Mouse (Mus musculus): ENCODE results near the gene March6. TPM values are rescaled to one million over a fixed set of nuclear protein-coding genes. Genes with fewer than 3 reads are reported as not detected.

March6 gene
- polyA plus RNA-seq, 1 experiment from 2014 or later, result 40.5 TPM

GRCm38 (mm10) chr15:31567431-31567830, 36.6 kb upstream of the March6 start:
- no peak overlapping the region for H3K4me2 ChIP-seq (ENCODE audit: low read depth, severe bottlenecking)
- no peak overlapping the region for H3K9ac ChIP-seq (ENCODE audit: low read length)
- 70% methylated on average over 7 of the region's 7 CpGs for WGBS
- DNase-seq (ENCODE audit: low spot score) (no peak), ATAC-seq (ENCODE audit: insufficient number of reproducible peaks, low FRiP score, low TSS enrichment, low read depth) (no peak)
- no peak overlapping the region for H3K27ac ChIP-seq (replicated peaks; ENCODE audit: low read depth, low read length)
- H3K4me1 ChIP-seq (ENCODE audit: control insufficient read depth, insufficient read depth, low read length), result no peaks in the 10 kb centered on the region
- no peak overlapping the region for H3K4me3 ChIP-seq (ENCODE audit: low read depth, low read length)
- no peaks in the 10 kb centered on the region for H3K27me3 ChIP-seq (ENCODE audit: control insufficient read depth, insufficient read depth, low read length)
- H3K36me3 ChIP-seq (ENCODE audit: control insufficient read depth, insufficient read depth, low read length), result no peaks in the 10 kb centered on the region
- H3K9me3 ChIP-seq (ENCODE audit: control insufficient read depth, low read length), result no peaks in the 10 kb centered on the region

- no peaks in the 10 kb centered on the region for H3K27me3 ChIP-seq (ENCODE audit: control insufficient read depth, insufficient read depth, low read length)
- no peak overlapping the region for H3K4me3 ChIP-seq (ENCODE audit: low read depth, low read length)
- WGBS, result 80% methylated on average over 1 of the region's 1 CpGs
- no peaks in the 10 kb centered on the region for H3K4me1 ChIP-seq (ENCODE audit: control insufficient read depth, insufficient read depth, low read length)
- no peak overlapping the region for H3K4me2 ChIP-seq (ENCODE audit: low read depth, severe bottlenecking)
- H3K9ac ChIP-seq (ENCODE audit: low read length), result no peak overlapping the region
- no peak for DNase-seq (ENCODE audit: low spot score)
- no peaks in the 10 kb centered on the region for H3K9me3 ChIP-seq (ENCODE audit: control insufficient read depth, low read length)
- no peaks in the 10 kb centered on the region for H3K36me3 ChIP-seq (ENCODE audit: control insufficient read depth, insufficient read depth, low read length)
- H3K27ac ChIP-seq (replicated peaks; ENCODE audit: low read depth, low read length), result no peak overlapping the region
- ATAC-seq (ENCODE audit: insufficient number of reproducible peaks, low FRiP score, low TSS enrichment, low read depth), result no peak
Observed at GRCm38 (mm10) chr15:31565786-31566185, 34.9 kb upstream of the March6 start.

- WGBS, result 78% methylated on average over 5 of the region's 5 CpGs
- H3K9me3 ChIP-seq (ENCODE audit: control insufficient read depth, low read length), result no peaks in the 10 kb centered on the region
- no peak within 1 kb of the TSS for H3K9ac ChIP-seq (ENCODE audit: low read length)
- DNase-seq (ENCODE audit: low spot score) (no peak), ATAC-seq (ENCODE audit: insufficient number of reproducible peaks, low FRiP score, low TSS enrichment, low read depth) (no peak)
- H3K27ac ChIP-seq (replicated peaks; ENCODE audit: low read depth, low read length), result no peak within 1 kb of the TSS
- H3K36me3 ChIP-seq (ENCODE audit: control insufficient read depth, insufficient read depth, low read length), result no peaks in the 10 kb centered on the region
- no peaks in the 10 kb centered on the region for H3K27me3 ChIP-seq (ENCODE audit: control insufficient read depth, insufficient read depth, low read length)
- H3K4me2 ChIP-seq (ENCODE audit: low read depth, severe bottlenecking), result no peak within 1 kb of the TSS
- no peaks in the 10 kb centered on the region for H3K4me1 ChIP-seq (ENCODE audit: control insufficient read depth, insufficient read depth, low read length)
- no peak within 1 kb of the TSS for H3K4me3 ChIP-seq (ENCODE audit: low read depth, low read length)
Observed at GRCm38 (mm10) chr15:31565184-31565583, 34.3 kb upstream of the March6 start, which contains the start of gene Cmbl. Cmbl (plus strand) TSS chr15:31565389.

- no peak for ATAC-seq (ENCODE audit: insufficient number of reproducible peaks, low FRiP score, low TSS enrichment, low read depth)
- Histone ChIP-seq H3K9ac (ENCODE audit: low read length) (no peak overlapping the region), H3K4me2 (ENCODE audit: low read depth, severe bottlenecking) (no peak overlapping the region), H3K27me3 (ENCODE audit: control insufficient read depth, insufficient read depth, low read length) (no peaks in the 10 kb centered on the region), H3K27ac (replicated peaks; ENCODE audit: low read depth, low read length) (no peak overlapping the region), H3K4me1 (ENCODE audit: control insufficient read depth, insufficient read depth, low read length) (no peaks in the 10 kb centered on the region), H3K36me3 (ENCODE audit: control insufficient read depth, insufficient read depth, low read length) (no peaks in the 10 kb centered on the region), H3K9me3 (ENCODE audit: control insufficient read depth, low read length) (no peaks in the 10 kb centered on the region), H3K4me3 (ENCODE audit: low read depth, low read length) (no peak overlapping the region)
- DNase-seq (ENCODE audit: low spot score), result no peak
- WGBS, result 74% methylated on average over 19 of the region's 19 CpGs
Observed at GRCm38 (mm10) chr15:31563577-31564546, 33.0 kb upstream of the March6 start.

GRCm38 (mm10) chr15:31562847-31563246, 32.0 kb upstream of the March6 start:
- Histone ChIP-seq H3K4me1 (ENCODE audit: control insufficient read depth, insufficient read depth, low read length) (no peaks in the 10 kb centered on the region), H3K36me3 (ENCODE audit: control insufficient read depth, insufficient read depth, low read length) (no peaks in the 10 kb centered on the region), H3K9ac (ENCODE audit: low read length) (no peak overlapping the region), H3K4me3 (ENCODE audit: low read depth, low read length) (no peak overlapping the region), H3K4me2 (ENCODE audit: low read depth, severe bottlenecking) (no peak overlapping the region), H3K9me3 (ENCODE audit: control insufficient read depth, low read length) (no peaks in the 10 kb centered on the region), H3K27ac (replicated peaks; ENCODE audit: low read depth, low read length) (no peak overlapping the region), H3K27me3 (ENCODE audit: control insufficient read depth, insufficient read depth, low read length) (no peaks in the 10 kb centered on the region)
- no peak for DNase-seq (ENCODE audit: low spot score)
- ATAC-seq (ENCODE audit: insufficient number of reproducible peaks, low FRiP score, low TSS enrichment, low read depth), result no peak
- 63% methylated on average over 8 of the region's 8 CpGs for WGBS

GRCm38 (mm10) chr15:31561976-31562375, 31.1 kb upstream of the March6 start:
- H3K4me1 ChIP-seq (ENCODE audit: control insufficient read depth, insufficient read depth, low read length), result no peaks in the 10 kb centered on the region
- H3K9ac ChIP-seq (ENCODE audit: low read length), result no peak overlapping the region
- no peak overlapping the region for H3K4me3 ChIP-seq (ENCODE audit: low read depth, low read length)
- ATAC-seq (ENCODE audit: insufficient number of reproducible peaks, low FRiP score, low TSS enrichment, low read depth) (no peak), DNase-seq (ENCODE audit: low spot score) (no peak)
- 98% methylated on average over 4 of the region's 4 CpGs for WGBS
- no peak overlapping the region for H3K27ac ChIP-seq (replicated peaks; ENCODE audit: low read depth, low read length)
- H3K27me3 ChIP-seq (ENCODE audit: control insufficient read depth, insufficient read depth, low read length), result no peaks in the 10 kb centered on the region
- H3K9me3 ChIP-seq (ENCODE audit: control insufficient read depth, low read length), result no peaks in the 10 kb centered on the region
- H3K36me3 ChIP-seq (ENCODE audit: control insufficient read depth, insufficient read depth, low read length), result no peaks in the 10 kb centered on the region
- H3K4me2 ChIP-seq (ENCODE audit: low read depth, severe bottlenecking), result no peak overlapping the region

- ATAC-seq (ENCODE audit: insufficient number of reproducible peaks, low FRiP score, low TSS enrichment, low read depth) (no peak), DNase-seq (ENCODE audit: low spot score) (no peak)
- 82% methylated on average over 6 of the region's 6 CpGs for WGBS
- no peak overlapping the region for H3K9ac ChIP-seq (ENCODE audit: low read length)
- H3K27ac ChIP-seq (replicated peaks; ENCODE audit: low read depth, low read length), result no peak overlapping the region
- H3K4me3 ChIP-seq (ENCODE audit: low read depth, low read length), result no peak overlapping the region
- no peak overlapping the region for H3K4me2 ChIP-seq (ENCODE audit: low read depth, severe bottlenecking)
- no peaks in the 10 kb centered on the region for H3K9me3 ChIP-seq (ENCODE audit: control insufficient read depth, low read length)
- H3K36me3 ChIP-seq (ENCODE audit: control insufficient read depth, insufficient read depth, low read length), result no peaks in the 10 kb centered on the region
- H3K27me3 ChIP-seq (ENCODE audit: control insufficient read depth, insufficient read depth, low read length), result no peaks in the 10 kb centered on the region
- H3K4me1 ChIP-seq (ENCODE audit: control insufficient read depth, insufficient read depth, low read length), result no peaks in the 10 kb centered on the region
Observed at GRCm38 (mm10) chr15:31561390-31561789, 30.5 kb upstream of the March6 start.

GRCm38 (mm10) chr15:31554855-31555254, 24.0 kb upstream of the March6 start:
- Histone ChIP-seq H3K9me3 (ENCODE audit: control insufficient read depth, low read length) (no peaks in the 10 kb centered on the region; the same call in 1 of the 2 replicates), H3K36me3 (ENCODE audit: control insufficient read depth, insufficient read depth, low read length) (no peaks in the 10 kb centered on the region), H3K27ac (replicated peaks; ENCODE audit: low read depth, low read length) (no peak overlapping the region), H3K27me3 (ENCODE audit: control insufficient read depth, insufficient read depth, low read length) (no peaks in the 10 kb centered on the region), H3K4me3 (ENCODE audit: low read depth, low read length) (no peak overlapping the region), H3K9ac (ENCODE audit: low read length) (no peak overlapping the region), H3K4me2 (ENCODE audit: low read depth, severe bottlenecking) (no peak overlapping the region), H3K4me1 (ENCODE audit: control insufficient read depth, insufficient read depth, low read length) (no peaks in the 10 kb centered on the region)
- WGBS, result 88% methylated on average over 2 of the region's 2 CpGs
- no peak for ATAC-seq (ENCODE audit: insufficient number of reproducible peaks, low FRiP score, low TSS enrichment, low read depth)
- DNase-seq (ENCODE audit: low spot score), result no peak
